Mouse (Mus musculus): ENCODE data around the gene Arl15.

The Arl15 gene

GRCm38 (mm10) chr13:114071439-114071838, 277.1 kb downstream of the Arl15 start:
- H3K36me3 ChIP-seq (ENCODE audit: control insufficient read depth, insufficient read depth, low read length, poor library complexity, severe bottlenecking): no peaks in the 10 kb centered on the region
- no peaks in the 10 kb centered on the region for H3K27me3 ChIP-seq (ENCODE audit: control insufficient read depth, insufficient read depth, low read length, poor library complexity, severe bottlenecking)
- DNase-seq (ENCODE audit: low read depth, low spot score): no peak

DNA sequence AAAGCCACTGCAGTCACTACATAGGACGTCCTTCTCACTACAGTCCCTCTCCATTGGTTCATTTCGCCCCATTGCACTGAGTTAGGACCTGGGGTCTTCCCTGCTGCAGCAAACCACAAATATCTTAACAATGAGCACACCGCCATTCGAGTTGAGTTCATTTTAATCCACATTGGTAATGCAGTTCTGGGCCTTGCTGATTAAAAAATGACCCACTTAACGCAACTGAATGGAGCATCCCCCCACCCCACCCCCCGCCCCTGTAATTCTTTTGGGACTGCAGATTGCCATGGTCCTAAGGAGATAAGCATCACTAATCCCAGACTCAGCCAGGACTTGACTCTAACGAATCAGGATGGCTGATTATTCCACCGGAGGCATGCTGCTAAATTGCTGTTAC, 280.2 kb downstream of the Arl15 start:
- no peak for DNase-seq (ENCODE audit: low read depth, low spot score)
- Histone ChIP-seq H3K27me3 (ENCODE audit: control insufficient read depth, insufficient read depth, low read length, poor library complexity, severe bottlenecking) (no peaks in the 10 kb centered on the region), H3K36me3 (ENCODE audit: control insufficient read depth, insufficient read depth, low read length, poor library complexity, severe bottlenecking) (no peaks in the 10 kb centered on the region)

DNA sequence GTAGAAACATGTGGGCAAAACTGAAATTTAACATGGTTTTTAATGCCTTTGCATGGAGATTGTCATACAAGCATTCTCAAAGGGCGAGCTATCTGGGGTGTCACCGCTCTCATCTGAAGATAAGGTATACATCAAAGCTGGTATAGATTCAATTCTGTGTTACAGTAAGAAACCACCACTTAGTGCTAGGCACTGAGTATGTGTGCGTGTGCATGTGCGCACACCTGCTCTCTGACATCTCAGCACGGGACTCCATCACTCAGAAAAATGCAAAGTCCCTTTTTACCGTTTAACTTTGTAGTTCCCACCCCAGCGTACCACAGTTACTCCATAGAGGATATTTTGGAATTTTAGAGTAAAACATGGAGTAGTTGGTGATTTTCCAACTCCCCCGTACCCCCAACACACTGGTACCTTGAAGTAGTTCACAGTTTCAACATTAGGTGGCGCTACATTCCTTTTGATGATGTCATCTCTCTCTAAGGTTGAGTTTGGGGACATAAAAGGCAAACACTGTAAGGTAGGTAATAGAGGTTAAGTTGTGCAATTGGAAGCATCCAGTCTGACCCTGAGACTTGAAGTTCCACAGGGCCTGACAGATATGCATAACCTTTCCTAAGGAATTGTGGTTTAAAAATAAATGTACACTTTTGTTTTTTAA, 281.5 kb downstream of the Arl15 start:
- DNase-seq (ENCODE audit: low read depth, low spot score): peak; percentile 37
- Histone ChIP-seq H3K27me3 (ENCODE audit: control insufficient read depth, insufficient read depth, low read length, poor library complexity, severe bottlenecking) (no peaks in the 10 kb centered on the region), H3K36me3 (ENCODE audit: control insufficient read depth, insufficient read depth, low read length, poor library complexity, severe bottlenecking) (no peaks in the 10 kb centered on the region)

GRCm38 (mm10) chr13:114077181-114077580, 282.9 kb downstream of the Arl15 start:
- Histone ChIP-seq H3K36me3 (ENCODE audit: control insufficient read depth, insufficient read depth, low read length, poor library complexity, severe bottlenecking) (no peaks in the 10 kb centered on the region), H3K27me3 (ENCODE audit: control insufficient read depth, insufficient read depth, low read length, poor library complexity, severe bottlenecking) (no peaks in the 10 kb centered on the region)
- no peak for DNase-seq (ENCODE audit: low read depth, low spot score)

DNA sequence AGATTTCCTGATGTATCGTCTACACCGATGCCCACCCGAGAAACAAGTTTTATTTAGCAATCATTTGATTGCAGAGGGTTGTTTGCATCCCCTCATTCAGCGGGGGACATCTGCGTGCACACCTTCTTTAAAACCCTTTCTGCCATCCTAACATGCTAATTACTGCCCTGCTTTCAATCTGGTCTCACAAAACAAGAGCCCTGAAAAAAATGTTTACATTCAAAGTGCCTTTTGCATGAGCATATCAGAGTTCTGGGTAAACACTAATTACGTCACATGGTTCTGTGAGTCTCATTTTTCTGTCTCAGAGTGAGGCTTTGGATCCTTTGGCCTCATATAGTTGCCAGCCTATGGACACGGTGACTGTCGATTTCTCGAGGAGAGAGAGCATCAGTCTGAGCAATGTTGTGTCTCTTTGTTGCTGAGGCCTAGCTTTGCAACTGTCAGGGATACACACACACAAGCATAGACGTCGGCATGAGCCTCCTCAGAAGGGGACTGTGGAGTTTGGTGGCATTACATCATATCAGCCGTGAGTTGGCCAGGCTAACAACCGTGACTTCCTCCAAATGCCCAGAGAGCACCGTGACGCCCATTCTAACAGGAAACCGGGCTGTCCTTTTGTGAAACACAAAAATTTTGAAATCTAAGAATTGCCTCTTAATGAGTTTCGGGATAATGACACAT, 283.4 kb downstream of the Arl15 start:
- no peak for DNase-seq (ENCODE audit: low read depth, low spot score)
- H3K27me3 ChIP-seq (ENCODE audit: control insufficient read depth, insufficient read depth, low read length, poor library complexity, severe bottlenecking): no peaks in the 10 kb centered on the region
- H3K36me3 ChIP-seq (ENCODE audit: control insufficient read depth, insufficient read depth, low read length, poor library complexity, severe bottlenecking): no peaks in the 10 kb centered on the region

DNA sequence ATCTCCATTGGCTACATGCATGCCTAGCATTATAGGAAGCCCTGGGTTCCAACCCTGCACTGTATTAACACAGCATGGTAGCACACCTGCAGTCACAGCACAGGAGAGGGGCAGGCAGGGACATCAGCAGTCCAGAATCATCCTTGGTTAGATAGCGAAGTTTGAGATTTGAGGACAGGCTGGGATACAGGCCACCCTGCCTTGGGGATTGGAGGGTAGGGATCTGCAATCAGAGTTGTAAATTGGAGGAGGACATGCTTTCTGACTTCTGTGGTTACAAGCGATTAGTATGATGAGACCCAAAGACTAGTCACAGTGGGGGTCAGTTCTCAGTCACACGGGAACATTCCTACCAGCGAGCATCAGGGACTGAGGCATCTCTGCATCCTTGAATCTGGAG, 284.5 kb downstream of the Arl15 start:
- no peak for DNase-seq (ENCODE audit: low read depth, low spot score)

GRCm38 (mm10) chr13:114079751-114080150, 285.4 kb downstream of the Arl15 start:
- Histone ChIP-seq H3K36me3 (ENCODE audit: control insufficient read depth, insufficient read depth, low read length, poor library complexity, severe bottlenecking) (no peaks in the 10 kb centered on the region), H3K27me3 (ENCODE audit: control insufficient read depth, insufficient read depth, low read length, poor library complexity, severe bottlenecking) (no peaks in the 10 kb centered on the region)
- DNase-seq (ENCODE audit: low read depth, low spot score): no peak

More for the DNA sequence above, 284.5 kb downstream of the Arl15 start:
- Histone ChIP-seq H3K36me3 (ENCODE audit: control insufficient read depth, insufficient read depth, low read length, poor library complexity, severe bottlenecking) (no peaks in the 10 kb centered on the region), H3K27me3 (ENCODE audit: control insufficient read depth, insufficient read depth, low read length, poor library complexity, severe bottlenecking) (no peaks in the 10 kb centered on the region)

GRCm38 (mm10) chr13:114080491-114080890, 286.2 kb downstream of the Arl15 start:
- Histone ChIP-seq H3K27me3 (ENCODE audit: control insufficient read depth, insufficient read depth, low read length, poor library complexity, severe bottlenecking) (no peaks in the 10 kb centered on the region), H3K36me3 (ENCODE audit: control insufficient read depth, insufficient read depth, low read length, poor library complexity, severe bottlenecking) (no peaks in the 10 kb centered on the region)
- no peak for DNase-seq (ENCODE audit: low read depth, low spot score)

GRCm38 (mm10) chr13:114083570-114084138, 289.3 kb downstream of the Arl15 start:
- no peak for DNase-seq (ENCODE audit: low read depth, low spot score)
- Histone ChIP-seq H3K27me3 (ENCODE audit: control insufficient read depth, insufficient read depth, low read length, poor library complexity, severe bottlenecking) (no peaks in the 10 kb centered on the region), H3K36me3 (ENCODE audit: control insufficient read depth, insufficient read depth, low read length, poor library complexity, severe bottlenecking) (no peaks in the 10 kb centered on the region)

DNA sequence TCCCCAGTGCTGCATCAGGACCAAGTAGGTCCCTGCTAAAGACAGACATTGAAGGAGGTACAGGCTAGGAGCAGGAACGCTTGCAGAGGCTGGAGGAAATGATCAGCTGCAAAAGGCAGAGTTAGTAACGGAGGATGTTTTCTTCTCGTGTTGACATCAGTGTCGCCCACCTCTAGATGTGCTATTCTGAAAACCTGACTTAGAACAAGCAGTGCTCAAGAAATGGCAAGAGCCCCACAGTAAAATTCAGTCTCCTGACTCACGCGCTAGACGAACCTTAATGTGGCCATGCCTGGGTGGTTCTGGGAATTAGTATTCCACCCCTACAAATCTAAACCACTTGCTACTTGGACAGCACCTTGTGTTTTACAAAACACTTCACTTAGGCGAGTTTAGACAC, 291.1 kb downstream of the Arl15 start:
- no peaks in the 10 kb centered on the region for H3K36me3 ChIP-seq (ENCODE audit: control insufficient read depth, insufficient read depth, low read length, poor library complexity, severe bottlenecking)
- H3K27me3 ChIP-seq (ENCODE audit: control insufficient read depth, insufficient read depth, low read length, poor library complexity, severe bottlenecking): no peaks in the 10 kb centered on the region
- DNase-seq (ENCODE audit: low read depth, low spot score): no peak

GRCm38 (mm10) chr13:114086325-114086724, 292.0 kb downstream of the Arl15 start:
- no peaks in the 10 kb centered on the region for H3K27me3 ChIP-seq (ENCODE audit: control insufficient read depth, insufficient read depth, low read length, poor library complexity, severe bottlenecking)
- H3K36me3 ChIP-seq (ENCODE audit: control insufficient read depth, insufficient read depth, low read length, poor library complexity, severe bottlenecking): no peaks in the 10 kb centered on the region
- DNase-seq (ENCODE audit: low read depth, low spot score): no peak

- Histone ChIP-seq H3K27me3 (ENCODE audit: control insufficient read depth, insufficient read depth, low read length, poor library complexity, severe bottlenecking) (no peaks in the 10 kb centered on the region), H3K36me3 (ENCODE audit: control insufficient read depth, insufficient read depth, low read length, poor library complexity, severe bottlenecking) (no peaks in the 10 kb centered on the region)
- DNase-seq (ENCODE audit: low read depth, low spot score): no peak
Measured at GRCm38 (mm10) chr13:114086801-114087200, 292.5 kb downstream of the Arl15 start.

DNA sequence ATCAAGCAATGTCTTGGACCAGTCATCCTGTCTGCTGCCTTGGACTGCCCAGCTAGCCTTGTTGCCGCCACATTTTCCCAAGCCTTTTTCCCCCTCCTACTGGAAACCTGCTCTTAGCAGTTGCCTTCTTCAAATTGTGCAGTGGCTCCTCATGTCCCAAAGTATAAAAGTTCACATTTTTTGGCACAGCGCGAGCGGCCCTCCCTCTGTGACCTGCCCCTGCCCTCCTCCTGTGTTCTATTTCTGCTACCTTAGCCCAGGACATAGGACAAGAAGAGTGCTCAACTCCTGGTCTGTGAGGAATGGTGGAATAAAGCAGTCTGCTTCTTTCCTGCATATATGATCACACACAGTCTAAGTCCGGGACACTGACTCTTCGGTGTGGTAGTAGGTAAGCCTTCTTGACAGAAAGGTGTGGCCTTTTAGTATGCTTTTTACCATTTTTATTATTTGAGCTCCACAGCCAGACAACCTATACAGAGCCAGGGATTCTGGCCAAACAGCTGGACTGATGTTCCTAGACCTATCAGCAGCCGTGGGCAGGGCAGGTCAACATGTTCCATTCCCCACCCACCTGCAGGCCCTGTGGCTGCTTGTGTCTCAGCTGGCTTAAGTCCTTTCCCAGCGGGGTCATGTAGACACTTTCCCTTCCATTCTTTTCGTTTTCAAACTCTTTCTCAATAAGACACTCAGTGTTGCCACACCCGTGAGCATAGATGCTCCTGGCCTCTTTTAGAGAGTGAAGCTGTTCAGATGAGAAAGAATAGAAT, 293.6 kb downstream of the Arl15 start:
- Histone ChIP-seq H3K36me3 (ENCODE audit: control insufficient read depth, insufficient read depth, low read length, poor library complexity, severe bottlenecking) (no peaks in the 10 kb centered on the region), H3K27me3 (ENCODE audit: control insufficient read depth, insufficient read depth, low read length, poor library complexity, severe bottlenecking) (no peaks in the 10 kb centered on the region)
- no peak for DNase-seq (ENCODE audit: low read depth, low spot score)

GRCm38 (mm10) chr13:114090786-114091185, 296.5 kb downstream of the Arl15 start:
- Histone ChIP-seq H3K36me3 (ENCODE audit: control insufficient read depth, insufficient read depth, low read length, poor library complexity, severe bottlenecking) (no peaks in the 10 kb centered on the region), H3K27me3 (ENCODE audit: control insufficient read depth, insufficient read depth, low read length, poor library complexity, severe bottlenecking) (no peaks in the 10 kb centered on the region)
- no peak for DNase-seq (ENCODE audit: low read depth, low spot score)

GRCm38 (mm10) chr13:114091231-114091630, 296.9 kb downstream of the Arl15 start:
- H3K36me3 ChIP-seq (ENCODE audit: control insufficient read depth, insufficient read depth, low read length, poor library complexity, severe bottlenecking): no peaks in the 10 kb centered on the region
- no peaks in the 10 kb centered on the region for H3K27me3 ChIP-seq (ENCODE audit: control insufficient read depth, insufficient read depth, low read length, poor library complexity, severe bottlenecking)
- no peak for DNase-seq (ENCODE audit: low read depth, low spot score)
